Mouse (Mus musculus) ZHBTc4 (cell line): ENCODE results near the gene Cyp24a1.
A peak's percentile ranks its signal among the peaks of the same experiment; 100 is the strongest.
"Not testable (repeated sequence)": the region's sequence is repeated elsewhere in the genome, so short reads cannot be mapped to it uniquely, and the experiment has no call there.

Experiments
- DNase-seq: peaks from one replicate; pipeline ENCODE4 v3.0.0-alpha.2; 2011; ENCODE audit warnings: low read depth, low spot score

Gene Cyp24a1

DNA sequence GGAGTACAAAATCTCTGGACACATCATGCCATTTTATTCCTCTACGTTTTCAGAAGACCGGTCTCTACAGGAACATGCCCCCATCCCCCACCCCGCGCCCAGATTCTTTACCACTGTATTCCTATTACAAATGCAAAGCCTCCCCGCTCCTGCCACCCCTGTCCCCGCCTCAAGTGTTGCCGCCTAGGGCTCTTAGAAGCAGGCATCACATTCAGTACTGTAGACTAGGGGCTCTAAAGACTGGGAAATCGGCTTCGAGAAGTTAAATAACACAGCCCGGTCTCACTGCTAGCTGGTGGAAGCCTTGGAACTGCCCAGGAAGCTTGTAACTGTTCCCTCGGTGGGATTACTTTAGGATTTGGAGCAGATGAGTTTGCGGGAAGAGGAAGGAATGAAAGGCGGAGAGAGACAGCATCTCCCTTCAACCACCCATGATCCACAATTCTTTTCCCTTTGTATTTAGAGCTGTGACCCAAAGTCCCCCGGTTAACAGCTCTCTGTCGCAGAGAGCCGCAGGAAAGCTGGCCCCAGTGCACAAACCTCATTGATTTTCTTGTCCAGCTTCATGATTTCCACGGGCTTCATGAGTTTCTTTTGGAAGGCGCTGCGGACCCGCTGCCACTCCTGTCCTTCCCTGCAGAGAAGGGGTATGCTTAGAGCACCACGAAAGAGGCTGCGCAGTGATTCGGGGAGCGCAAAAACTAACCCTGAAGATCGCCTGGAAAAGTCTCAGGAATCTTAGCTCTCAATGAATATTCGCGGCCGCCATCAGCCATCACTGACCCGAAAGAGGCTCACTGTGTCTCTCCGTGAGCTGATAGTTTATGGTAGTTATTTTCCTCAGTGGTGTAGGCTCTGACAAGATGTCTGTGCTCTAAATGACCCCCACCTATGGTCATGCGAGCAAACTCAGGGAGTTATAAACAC, 1.9 kb downstream of the Cyp24a1 start:
- peak; percentile 44 for DNase-seq

DNA sequence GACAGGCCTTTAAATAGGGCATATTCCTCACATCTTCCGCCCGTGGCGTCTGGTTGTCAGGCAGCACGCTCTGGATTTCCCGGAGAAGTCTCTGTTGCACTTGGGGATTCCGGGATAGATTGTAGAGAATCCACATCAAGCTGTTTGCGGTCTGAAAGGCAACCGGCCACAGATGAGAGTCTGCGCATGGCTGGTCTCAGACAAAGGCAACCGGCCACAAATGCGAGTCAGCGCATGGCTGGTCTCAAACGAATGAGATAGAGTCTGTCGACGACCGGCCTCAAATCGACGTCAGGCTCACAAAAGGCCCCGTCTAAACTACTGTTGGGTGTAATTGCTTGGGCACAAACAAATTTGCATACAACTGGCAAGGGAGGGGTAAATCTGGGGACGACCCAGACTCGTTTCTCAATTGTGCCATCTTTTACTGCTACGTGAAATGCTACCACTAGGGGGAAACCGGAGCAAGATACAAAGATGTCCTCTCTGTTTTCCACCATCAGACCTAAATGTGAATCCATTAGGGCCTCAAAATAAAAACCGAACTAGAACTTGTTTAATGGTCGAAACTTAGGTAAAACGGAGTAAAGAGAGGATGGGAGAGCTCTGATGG, 8.9 kb downstream of the Cyp24a1 start:
- DNase-seq, result peak; percentile 71

- DNase-seq, result no peak
These were observed 9.7 kb downstream of the Cyp24a1 start for GRCm38 (mm10) chr2:170487202-170487601.

DNA sequence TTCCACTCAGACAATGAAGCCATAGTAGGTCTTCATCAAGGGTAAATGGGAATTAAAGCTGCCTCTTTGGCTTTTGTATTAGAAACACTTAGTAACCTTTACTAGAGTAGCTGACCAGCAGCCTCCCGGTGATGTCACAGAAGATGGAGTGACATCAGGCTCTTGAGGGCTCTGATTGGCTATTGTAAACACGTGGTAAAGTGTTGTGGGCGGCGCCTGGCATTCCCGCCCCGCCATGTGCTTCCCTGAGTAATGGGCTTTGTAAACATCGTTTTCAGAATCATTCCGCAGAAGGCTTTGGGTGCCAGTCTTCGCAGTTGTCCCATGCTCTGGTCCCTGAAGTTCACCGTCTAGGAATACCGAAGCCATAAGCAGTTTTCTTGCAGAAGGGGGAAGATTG, 13.0 kb downstream of the Cyp24a1 start:
- DNase-seq, result peak; percentile 71

DNA sequence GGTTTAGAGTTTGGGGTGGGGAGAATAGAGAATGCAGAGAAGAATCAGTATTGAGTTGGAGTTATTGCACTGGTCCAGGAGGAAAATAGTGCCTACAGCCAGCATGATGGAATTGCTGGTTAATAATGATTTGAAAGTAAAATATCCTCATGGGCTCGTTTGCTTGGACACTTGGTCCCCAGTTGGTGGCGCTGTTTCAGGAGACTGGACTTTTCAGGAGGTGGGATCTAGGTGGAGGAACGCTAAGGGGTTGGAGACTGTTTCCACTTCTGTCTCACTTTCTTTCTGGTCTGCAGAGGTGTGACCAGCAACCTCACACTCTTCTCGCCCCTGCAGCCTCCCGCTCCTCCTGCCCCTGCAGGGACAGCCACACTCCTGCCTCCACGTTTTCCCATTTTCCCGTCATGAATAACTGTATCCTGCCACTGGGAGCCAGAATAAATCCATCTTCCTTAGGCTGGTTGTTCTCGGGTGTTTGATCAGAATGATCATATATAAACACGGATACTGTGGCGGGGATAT, 14.9 kb downstream of the Cyp24a1 start:
- DNase-seq, result peak; percentile 78

DNA sequence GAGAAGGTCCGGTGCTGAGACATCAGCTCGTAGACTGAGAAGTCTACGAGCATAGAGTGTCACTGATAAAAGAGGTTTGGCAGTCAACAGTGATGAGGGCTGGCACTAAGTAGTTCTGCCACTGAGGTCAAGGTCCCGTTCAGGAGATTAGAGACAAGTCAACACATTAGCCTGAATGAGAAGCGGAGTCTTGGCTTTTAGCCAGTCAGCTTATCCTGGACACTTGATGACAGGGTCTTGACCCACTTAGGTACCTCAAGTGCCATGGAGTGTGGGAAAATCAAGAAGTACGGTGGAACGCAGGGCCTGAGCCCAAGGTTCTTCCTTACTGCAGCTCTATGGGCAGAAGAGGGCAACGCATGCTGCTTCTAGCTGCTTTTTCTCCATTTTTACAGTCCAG, 20.3 kb downstream of the Cyp24a1 start:
- no peak for DNase-seq

- peak; percentile 77 for DNase-seq
These were observed 20.7 kb downstream of the Cyp24a1 start for GRCm38 (mm10) chr2:170476215-170476614.

DNA sequence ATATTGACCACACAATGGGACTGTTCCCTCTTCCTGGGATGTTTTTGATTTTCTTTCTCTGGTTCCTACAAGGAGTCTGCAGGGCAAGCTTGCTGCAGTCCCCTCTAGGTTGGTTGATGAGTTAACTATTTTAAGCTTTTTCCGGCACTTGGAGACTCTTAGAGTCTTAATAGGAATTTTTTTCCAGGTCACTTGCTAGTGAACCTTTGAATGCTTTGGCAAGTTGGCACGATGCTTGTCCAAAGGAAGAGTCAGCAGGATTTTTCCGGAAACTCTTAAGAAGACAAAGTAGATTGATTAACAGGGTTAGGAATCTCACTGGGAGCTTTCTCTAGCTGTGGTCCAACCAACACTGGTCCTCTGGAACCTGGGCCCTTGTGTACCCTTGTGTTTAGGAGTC, 21.8 kb downstream of the Cyp24a1 start:
- no peak for DNase-seq

DNA sequence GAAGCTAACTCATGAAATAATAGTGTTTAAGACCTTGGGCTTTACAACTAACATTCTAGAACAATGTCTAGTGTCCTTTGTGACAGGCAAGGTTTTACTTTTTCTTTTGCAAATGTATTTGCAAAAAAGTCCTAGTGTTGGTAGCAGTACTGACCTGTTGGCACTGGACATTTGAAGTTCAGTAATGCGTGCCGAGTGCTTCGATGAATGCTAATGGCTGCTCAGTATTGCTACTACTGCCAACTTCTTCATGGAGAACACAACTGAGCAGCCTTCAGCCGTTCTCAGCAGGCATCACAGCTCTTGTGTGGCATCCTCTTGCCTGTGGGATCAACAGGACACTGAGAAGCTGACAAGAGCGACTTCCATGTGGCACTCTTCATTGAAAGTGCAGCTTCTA, 22.8 kb downstream of the Cyp24a1 start:
- no peak for DNase-seq

DNA sequence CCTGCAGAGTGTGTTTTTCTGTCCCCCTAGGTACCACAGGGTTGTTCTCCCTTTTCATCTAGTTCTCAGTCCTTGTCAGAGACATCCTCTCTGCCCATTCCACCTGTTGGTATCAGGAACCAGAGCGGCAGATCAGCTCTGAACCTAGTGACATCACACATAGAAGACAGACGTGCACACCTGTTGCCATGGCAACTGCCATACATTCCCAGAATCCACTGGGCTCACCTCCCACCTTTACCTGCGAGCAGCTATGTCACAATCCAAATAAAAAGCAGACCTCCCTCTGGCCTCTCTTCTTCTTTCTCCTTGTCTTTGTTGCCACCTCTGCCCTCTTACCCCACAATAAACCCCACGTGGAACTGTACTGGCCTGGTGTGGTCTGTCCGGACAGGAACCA, 26.4 kb downstream of the Cyp24a1 start:
- no peak for DNase-seq

DNA sequence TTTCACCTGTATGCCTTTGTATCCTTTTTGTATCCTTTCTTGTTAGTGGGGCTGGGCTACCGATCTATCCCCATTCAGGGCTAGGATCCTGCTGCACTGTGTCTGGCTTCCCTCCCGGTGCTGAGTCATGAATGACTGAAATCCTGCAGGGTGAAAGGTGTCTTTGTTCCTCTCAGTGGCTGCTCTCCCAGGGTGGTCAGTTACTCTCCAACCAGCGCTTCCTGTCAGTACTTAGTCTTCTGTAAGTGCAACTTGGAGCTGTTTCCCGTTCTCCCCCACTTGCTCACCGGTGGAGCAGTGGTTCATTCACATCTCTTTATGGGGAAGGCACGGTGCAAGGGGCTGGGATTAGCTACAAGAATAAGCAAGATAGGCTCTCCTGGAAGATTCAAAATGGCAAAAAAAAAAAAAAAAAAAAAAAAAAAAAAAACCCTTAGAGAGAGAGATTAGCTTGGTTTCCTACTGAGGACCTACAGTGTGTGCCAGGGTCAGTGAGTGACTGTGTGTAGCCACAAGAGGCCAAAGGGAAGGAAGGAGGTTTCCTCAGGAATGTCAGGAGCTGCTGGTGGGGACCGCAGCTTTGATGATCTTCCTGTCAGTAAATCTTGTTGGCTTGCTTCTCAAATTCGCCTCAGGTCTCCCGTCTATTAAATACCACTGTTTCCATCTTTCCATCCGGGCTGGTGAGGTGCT, 27.2 kb downstream of the Cyp24a1 start:
- DNase-seq, result peak; percentile 80

DNA sequence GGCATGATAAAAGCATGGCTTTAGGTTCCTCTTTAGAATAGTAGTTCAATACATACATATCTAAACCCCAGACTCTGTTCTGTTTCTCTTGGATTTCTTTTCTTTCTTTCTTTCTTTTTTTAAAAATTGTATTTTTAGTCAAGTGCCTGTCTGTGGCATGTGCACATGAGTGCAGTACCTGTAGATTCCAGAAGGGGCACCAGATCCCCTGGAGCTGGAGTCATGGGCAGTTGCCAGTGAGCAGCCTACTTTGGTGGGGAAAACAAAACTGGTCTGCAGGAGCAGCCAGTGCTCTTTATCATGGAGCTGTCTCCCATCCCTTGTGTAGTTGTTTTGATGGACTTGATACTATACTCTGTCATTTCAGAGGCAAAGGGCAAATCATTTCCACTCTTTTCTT, 28.9 kb downstream of the Cyp24a1 start:
- peak; percentile 84 for DNase-seq

DNA sequence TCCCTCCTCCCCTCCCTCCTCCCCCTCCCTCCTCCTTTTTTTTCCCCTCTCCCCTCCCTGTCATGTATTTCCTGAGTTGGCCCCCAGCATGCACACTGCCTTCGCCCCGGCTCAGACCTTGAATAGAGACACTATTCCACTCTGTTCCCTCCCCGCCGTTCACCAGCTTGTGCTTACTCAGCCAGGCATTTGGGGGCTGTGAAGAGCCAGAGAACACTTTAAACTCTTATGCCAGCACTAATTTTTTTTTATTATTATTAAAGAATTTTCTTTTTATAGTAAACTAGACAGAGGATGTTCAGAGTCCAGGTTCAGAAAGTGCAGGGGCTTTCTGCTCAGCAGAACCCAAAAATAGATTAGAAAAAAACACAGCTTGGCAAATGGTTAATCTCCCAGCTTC, 32.1 kb downstream of the Cyp24a1 start:
- no peak for DNase-seq

DNA sequence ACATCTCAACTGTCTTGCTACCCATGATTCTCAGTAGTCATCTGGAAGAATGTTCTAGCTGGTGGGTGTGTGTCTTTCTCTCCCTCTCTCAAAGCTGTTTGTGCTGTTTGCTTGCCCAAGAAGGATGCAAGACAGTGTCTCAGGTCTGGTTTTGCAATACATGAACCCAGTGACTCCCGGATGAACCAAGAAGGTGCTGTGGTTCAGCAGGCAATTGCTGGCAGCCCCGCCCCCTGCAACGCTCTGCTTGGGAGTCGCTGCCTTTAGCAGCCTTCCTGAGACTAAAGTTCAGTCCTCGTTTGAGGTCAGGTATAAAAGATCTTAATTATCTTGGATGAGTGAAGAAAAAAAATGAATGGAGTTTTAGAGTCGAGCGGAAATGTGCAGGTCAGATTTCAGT, 35.3 kb downstream of the Cyp24a1 start:
- no peak for DNase-seq

GRCm38 (mm10) chr2:170459805-170460204, 37.1 kb downstream of the Cyp24a1 start:
- DNase-seq, result peak; percentile 48

DNA sequence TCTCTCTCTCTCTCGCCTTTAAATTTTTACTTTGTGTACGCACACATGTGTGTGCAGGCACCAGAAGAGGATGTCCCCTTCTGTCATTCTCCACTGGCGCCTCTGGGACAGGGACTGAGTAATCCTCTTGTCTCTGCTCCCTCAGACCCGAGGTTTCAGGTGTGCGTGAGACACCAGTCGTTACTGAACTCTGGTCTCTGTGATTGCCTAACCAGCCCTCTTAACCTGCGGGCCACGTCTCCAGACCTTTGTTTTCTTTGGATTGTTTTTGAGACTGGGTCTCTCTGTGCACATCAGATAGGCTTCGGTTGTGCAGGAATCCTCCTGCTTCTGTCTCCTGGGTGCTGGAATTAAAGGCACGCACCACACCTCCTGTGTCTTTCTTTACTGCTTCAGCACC, 37.8 kb downstream of the Cyp24a1 start:
- no peak for DNase-seq

DNA sequence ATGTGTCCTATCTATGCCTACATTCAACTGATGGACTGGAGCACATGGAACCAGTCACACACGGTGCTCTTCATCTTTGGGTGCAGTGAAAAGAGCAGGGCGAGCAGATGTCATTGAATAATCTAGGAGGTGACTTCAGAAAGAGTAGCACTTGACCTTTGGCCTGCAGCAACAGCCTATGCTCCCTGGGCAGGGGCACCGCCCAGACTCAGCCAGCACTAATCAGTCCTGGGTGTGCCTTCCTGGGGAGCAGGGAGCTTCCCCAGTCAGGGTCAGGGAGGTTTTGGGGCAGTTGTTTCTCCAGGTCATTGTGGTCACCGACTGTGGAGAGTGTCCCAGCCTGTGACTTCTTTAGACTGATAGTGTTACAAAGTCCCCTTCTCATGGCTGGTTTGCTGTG, 43.1 kb downstream of the Cyp24a1 start:
- DNase-seq, result not testable (repeated sequence)

DNA sequence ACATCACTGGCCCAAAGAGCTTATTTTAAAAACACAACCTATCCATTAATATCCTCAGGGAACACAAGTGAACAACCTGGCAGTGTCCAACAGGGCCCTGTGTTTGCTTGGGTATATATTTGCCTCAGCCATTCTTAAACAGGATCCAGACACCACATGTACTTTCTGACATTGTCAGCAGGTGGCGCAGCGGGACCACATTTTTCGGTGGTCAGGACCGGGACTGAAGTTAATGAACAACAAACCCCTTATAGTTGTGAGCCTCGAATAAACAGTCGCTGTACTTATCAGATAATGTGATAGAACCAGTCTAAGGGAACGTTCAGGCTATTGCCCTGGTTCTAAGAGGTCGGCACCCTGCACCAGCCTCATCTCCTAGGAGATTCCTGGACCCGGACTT, 46.0 kb downstream of the Cyp24a1 start:
- peak; percentile 87 for DNase-seq

DNA sequence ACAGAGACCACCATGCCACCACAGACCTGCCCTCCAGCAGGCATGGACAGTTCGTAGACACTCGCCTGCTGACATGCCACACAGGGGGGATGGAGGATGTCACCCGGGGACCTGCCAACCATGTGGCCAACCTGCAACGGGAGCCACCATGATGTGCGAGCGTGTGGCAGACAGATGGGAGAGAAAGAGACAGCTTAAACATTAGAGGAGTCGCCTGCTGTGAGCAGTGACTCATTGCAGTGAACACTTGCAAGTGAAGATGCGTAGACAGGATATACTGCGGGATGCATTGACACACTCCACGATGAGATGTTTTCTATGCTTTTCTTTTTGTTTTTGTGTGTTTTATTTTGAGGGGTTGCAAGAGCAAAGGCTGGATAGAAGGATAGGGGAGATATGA, 49.3 kb downstream of the Cyp24a1 start:
- DNase-seq, result no peak

- no peak for DNase-seq
These were observed 50.0 kb downstream of the Cyp24a1 start for GRCm38 (mm10) chr2:170446843-170447383.

DNA sequence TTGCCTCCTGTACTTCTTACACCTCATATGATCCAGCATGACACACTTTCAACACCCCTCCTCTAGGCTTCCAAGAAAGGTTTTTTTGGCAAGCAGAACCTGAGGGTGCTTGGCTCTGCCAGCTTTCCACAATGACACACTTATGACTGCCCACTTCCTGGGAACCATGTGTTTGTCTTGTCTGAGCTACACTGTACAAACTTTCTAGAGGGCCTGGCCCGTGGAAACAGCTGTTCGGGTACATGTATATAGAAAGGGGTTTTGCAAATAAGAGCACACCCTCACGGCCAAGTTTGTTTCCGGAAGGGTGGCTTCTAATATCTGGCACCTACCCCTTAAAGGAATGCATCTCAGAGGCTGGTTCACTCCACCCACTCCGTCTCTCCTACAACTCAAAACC, 51.1 kb downstream of the Cyp24a1 start:
- DNase-seq, result no peak

- DNase-seq, result peak; percentile 77
These were observed 54.4 kb downstream of the Cyp24a1 start for GRCm38 (mm10) chr2:170442535-170442934.
